Mouse (Mus musculus): Measurements from ENCODE around the gene Cox5b. TPM values are rescaled to one million over a fixed set of nuclear protein-coding genes. Genes with fewer than 3 reads are reported as not detected.
"Not testable (repeated sequence)": the region's sequence is repeated elsewhere in the genome, so short reads cannot be mapped to it uniquely, and the experiment has no call there.

Cox5b gene
- polyA plus RNA-seq, 1 experiment from 2014 or later = 800 TPM

DNA sequence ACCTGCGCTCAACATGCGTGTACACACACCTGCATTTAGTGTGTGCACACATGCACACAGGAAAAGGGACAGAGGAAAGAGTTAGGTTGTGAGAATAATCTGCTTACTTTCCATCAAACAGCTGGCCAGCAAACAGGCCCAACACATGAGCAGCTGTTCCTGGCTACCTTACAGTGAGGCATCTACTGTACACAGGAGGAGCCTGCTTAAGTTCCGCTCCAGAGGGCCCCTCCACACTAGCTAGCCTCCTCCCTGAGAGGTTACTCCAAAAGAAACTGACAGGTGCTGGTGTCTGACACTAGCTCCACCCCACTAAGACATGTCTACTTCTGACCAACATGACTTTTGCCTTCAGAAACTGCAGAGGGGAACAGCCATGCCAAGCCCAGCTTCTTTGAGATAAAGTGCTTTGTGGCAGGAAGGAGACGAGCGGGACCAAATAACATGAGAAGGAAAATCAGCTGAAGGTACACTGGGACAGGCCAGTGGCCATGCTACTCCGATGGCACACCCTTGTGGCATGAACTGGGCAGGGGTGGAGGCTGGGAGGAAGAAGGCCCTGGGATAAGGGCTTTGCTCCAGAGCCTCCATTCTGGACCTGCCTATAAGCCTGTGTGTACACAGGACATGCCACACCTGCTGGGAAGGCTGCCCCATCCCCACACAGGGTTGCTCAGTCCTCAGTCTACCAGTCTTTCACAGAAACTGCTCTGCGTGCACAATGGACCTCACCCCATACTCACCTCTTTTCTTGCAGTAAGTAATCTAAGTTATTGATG lies 32.4 kb upstream of the Cox5b start:
- DNase-seq (ENCODE audit: low spot score) (no peak), ATAC-seq (replicated peaks; ENCODE audit: low FRiP score, low TSS enrichment, low read depth) (0 out of 2 replicates have a peak, but pooled peaks have one; percentile 40)
- no peaks in the 10 kb centered on the region for H3K4me1 ChIP-seq (replicated peaks; ENCODE audit: control insufficient read depth, insufficient read depth, low read length)
- H3K27ac ChIP-seq (ENCODE audit: low read depth) = no peak overlapping the region
- no peaks in the 10 kb centered on the region for H3K36me3 ChIP-seq (ENCODE audit: control insufficient read depth, insufficient read depth, low read length)
- WGBS = 70% methylated on average over 7 of the region's 7 CpGs
- no peak overlapping the region for H3K9ac ChIP-seq (ENCODE audit: low read length)
- H3K4me3 ChIP-seq (ENCODE audit: low read depth, low read length) = no peak overlapping the region
- H3K4me2 ChIP-seq (ENCODE audit: low read length) = no peak overlapping the region
- H3K27me3 ChIP-seq (replicated peaks; ENCODE audit: control insufficient read depth, insufficient read depth, low read length) = no peaks in the 10 kb centered on the region
- H3K9me3 ChIP-seq (ENCODE audit: control insufficient read depth, low read length) = no peaks in the 10 kb centered on the region

GRCm38 (mm10) chr1:36664457-36664856 lies 26.8 kb upstream of the Cox5b start:
- no peaks in the 10 kb centered on the region for H3K27me3 ChIP-seq (replicated peaks; ENCODE audit: control insufficient read depth, insufficient read depth, low read length)
- ATAC-seq (replicated peaks; ENCODE audit: low FRiP score, low TSS enrichment, low read depth) (no peak), DNase-seq (ENCODE audit: low spot score) (no peak)
- no peak overlapping the region for H3K27ac ChIP-seq (ENCODE audit: low read depth)
- H3K4me1 ChIP-seq (replicated peaks; ENCODE audit: control insufficient read depth, insufficient read depth, low read length) = no peaks in the 10 kb centered on the region; the same call in 1 of the 2 replicates
- H3K4me2 ChIP-seq (ENCODE audit: low read length) = no peak overlapping the region
- WGBS = 60% methylated on average over 4 of the region's 4 CpGs
- H3K9ac ChIP-seq (ENCODE audit: low read length) = no peak overlapping the region
- H3K9me3 ChIP-seq (ENCODE audit: control insufficient read depth, low read length) = no peaks in the 10 kb centered on the region
- H3K4me3 ChIP-seq (ENCODE audit: low read depth, low read length) = no peak overlapping the region
- H3K36me3 ChIP-seq (ENCODE audit: control insufficient read depth, insufficient read depth, low read length) = no peaks in the 10 kb centered on the region

DNA sequence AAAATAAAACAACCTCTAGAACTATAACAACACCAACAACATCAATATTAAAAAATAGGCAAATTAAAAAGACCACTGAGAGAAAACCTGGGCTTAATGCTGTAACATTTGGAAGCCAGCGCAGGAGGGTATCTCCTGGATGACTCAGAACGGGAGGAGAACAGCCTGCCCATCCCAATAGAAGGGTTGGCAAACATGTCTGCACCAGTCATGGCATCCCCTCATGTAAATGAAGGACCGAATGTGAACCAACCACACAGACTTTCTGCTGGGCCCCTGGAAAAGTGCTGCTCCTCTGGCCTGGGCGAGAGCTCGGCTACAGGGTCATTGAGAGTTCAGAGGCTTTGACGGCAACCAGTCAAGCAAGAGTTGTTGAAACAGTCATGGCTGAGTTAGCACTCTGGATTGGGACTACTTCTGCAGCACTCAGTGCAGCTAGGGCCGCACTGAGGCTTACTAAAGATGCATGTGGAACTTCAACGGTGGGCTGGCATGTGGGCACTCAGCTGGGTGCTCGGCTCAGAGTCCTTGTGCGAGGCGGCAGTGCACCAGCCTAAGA lies 26.0 kb upstream of the Cox5b start:
- DNase-seq (ENCODE audit: low spot score) (no peak), ATAC-seq (replicated peaks; ENCODE audit: low FRiP score, low TSS enrichment, low read depth) (no peak)
- no peaks in the 10 kb centered on the region; the same call in 1 of the 2 replicates for H3K4me1 ChIP-seq (replicated peaks; ENCODE audit: control insufficient read depth, insufficient read depth, low read length)
- H3K36me3 ChIP-seq (ENCODE audit: control insufficient read depth, insufficient read depth, low read length) = no peaks in the 10 kb centered on the region
- H3K27me3 ChIP-seq (replicated peaks; ENCODE audit: control insufficient read depth, insufficient read depth, low read length) = no peaks in the 10 kb centered on the region
- H3K27ac ChIP-seq (ENCODE audit: low read depth) = no peak overlapping the region
- H3K4me2 ChIP-seq (ENCODE audit: low read length) = no peak overlapping the region
- H3K9me3 ChIP-seq (ENCODE audit: control insufficient read depth, low read length) = no peaks in the 10 kb centered on the region
- H3K9ac ChIP-seq (ENCODE audit: low read length) = no peak overlapping the region
- WGBS = 69% methylated on average over 11 of the region's 11 CpGs
- no peak overlapping the region for H3K4me3 ChIP-seq (ENCODE audit: low read depth, low read length)

DNA sequence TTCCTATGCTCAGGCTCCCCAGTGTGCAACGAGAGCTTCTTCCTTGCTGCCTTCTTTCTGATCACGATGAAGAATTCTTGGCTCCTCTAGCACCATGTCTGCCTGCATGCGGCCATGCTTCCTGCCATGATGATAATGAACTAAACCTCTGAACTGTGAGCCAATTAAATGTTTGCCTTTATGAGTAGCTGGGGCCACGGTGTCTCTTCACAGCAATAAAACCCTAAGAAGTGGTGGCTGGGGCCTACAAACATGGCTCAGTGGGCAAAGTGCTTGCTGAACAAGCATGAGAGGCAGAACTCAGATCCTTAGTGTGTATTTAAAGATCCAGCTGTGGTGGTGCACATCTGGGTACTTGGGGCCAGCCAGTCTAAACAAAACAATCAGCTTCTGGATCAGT lies 25.3 kb upstream of the Cox5b start:
- Histone ChIP-seq H3K36me3 (ENCODE audit: control insufficient read depth, insufficient read depth, low read length) (no peaks in the 10 kb centered on the region), H3K4me2 (ENCODE audit: low read length) (no peak overlapping the region), H3K9me3 (ENCODE audit: control insufficient read depth, low read length) (no peaks in the 10 kb centered on the region), H3K27me3 (replicated peaks; ENCODE audit: control insufficient read depth, insufficient read depth, low read length) (no peaks in the 10 kb centered on the region), H3K4me1 (replicated peaks; ENCODE audit: control insufficient read depth, insufficient read depth, low read length) (no peaks in the 10 kb centered on the region; the same call in 1 of the 2 replicates), H3K9ac (ENCODE audit: low read length) (no peak overlapping the region), H3K4me3 (ENCODE audit: low read depth, low read length) (no peak overlapping the region), H3K27ac (ENCODE audit: low read depth) (no peak overlapping the region)
- DNase-seq (ENCODE audit: low spot score) = no peak
- WGBS = 67% methylated on average over 4 of the region's 4 CpGs
- ATAC-seq (replicated peaks; ENCODE audit: low FRiP score, low TSS enrichment, low read depth) = no peak

GRCm38 (mm10) chr1:36668007-36668406 lies 23.2 kb upstream of the Cox5b start:
- WGBS = 64% methylated on average over 3 of the region's 4 CpGs
- not testable (repeated sequence) for H3K9ac ChIP-seq (ENCODE audit: low read length); H3K4me1 ChIP-seq (replicated peaks; ENCODE audit: control insufficient read depth, insufficient read depth, low read length); H3K9me3 ChIP-seq (ENCODE audit: control insufficient read depth, low read length); H3K4me3 ChIP-seq (ENCODE audit: low read depth, low read length); H3K27ac ChIP-seq (ENCODE audit: low read depth); H3K36me3 ChIP-seq (ENCODE audit: control insufficient read depth, insufficient read depth, low read length); H3K27me3 ChIP-seq (replicated peaks; ENCODE audit: control insufficient read depth, insufficient read depth, low read length); H3K4me2 ChIP-seq (ENCODE audit: low read length); DNase-seq (ENCODE audit: low spot score); ATAC-seq (replicated peaks; ENCODE audit: low FRiP score, low TSS enrichment, low read depth)

GRCm38 (mm10) chr1:36670256-36670655 lies 21.0 kb upstream of the Cox5b start:
- H3K9ac ChIP-seq (ENCODE audit: low read length) = no peak overlapping the region
- no peaks in the 10 kb centered on the region for H3K27me3 ChIP-seq (replicated peaks; ENCODE audit: control insufficient read depth, insufficient read depth, low read length)
- DNase-seq (ENCODE audit: low spot score) = no peak
- no peak overlapping the region for H3K4me2 ChIP-seq (ENCODE audit: low read length)
- no peaks in the 10 kb centered on the region for H3K36me3 ChIP-seq (ENCODE audit: control insufficient read depth, insufficient read depth, low read length)
- H3K27ac ChIP-seq (ENCODE audit: low read depth) = no peak overlapping the region
- 57% methylated on average over 4 of the region's 4 CpGs for WGBS
- no peaks in the 10 kb centered on the region for H3K9me3 ChIP-seq (ENCODE audit: control insufficient read depth, low read length)
- ATAC-seq (replicated peaks; ENCODE audit: low FRiP score, low TSS enrichment, low read depth) = no peak
- H3K4me3 ChIP-seq (ENCODE audit: low read depth, low read length) = no peak overlapping the region
- peaks cover 3% of the 10 kb centered on the region; the same call in 1 of the 2 replicates for H3K4me1 ChIP-seq (replicated peaks; ENCODE audit: control insufficient read depth, insufficient read depth, low read length)

- Histone ChIP-seq H3K9me3 (ENCODE audit: control insufficient read depth, low read length) (no peaks in the 10 kb centered on the region), H3K36me3 (ENCODE audit: control insufficient read depth, insufficient read depth, low read length) (no peaks in the 10 kb centered on the region), H3K4me3 (ENCODE audit: low read depth, low read length) (no peak overlapping the region), H3K27me3 (replicated peaks; ENCODE audit: control insufficient read depth, insufficient read depth, low read length) (no peaks in the 10 kb centered on the region), H3K4me1 (replicated peaks; ENCODE audit: control insufficient read depth, insufficient read depth, low read length) (0 out of 2 replicates have a peak, but pooled peaks cover 3% of the 10 kb centered on the region), H3K27ac (ENCODE audit: low read depth) (no peak overlapping the region), H3K9ac (ENCODE audit: low read length) (no peak overlapping the region), H3K4me2 (ENCODE audit: low read length) (no peak overlapping the region)
- no peak for ATAC-seq (replicated peaks; ENCODE audit: low FRiP score, low TSS enrichment, low read depth)
- no peak for DNase-seq (ENCODE audit: low spot score)
- 92% methylated on average over 10 of the region's 10 CpGs for WGBS
These were observed 20.0 kb upstream of the Cox5b start for GRCm38 (mm10) chr1:36671260-36671659.

DNA sequence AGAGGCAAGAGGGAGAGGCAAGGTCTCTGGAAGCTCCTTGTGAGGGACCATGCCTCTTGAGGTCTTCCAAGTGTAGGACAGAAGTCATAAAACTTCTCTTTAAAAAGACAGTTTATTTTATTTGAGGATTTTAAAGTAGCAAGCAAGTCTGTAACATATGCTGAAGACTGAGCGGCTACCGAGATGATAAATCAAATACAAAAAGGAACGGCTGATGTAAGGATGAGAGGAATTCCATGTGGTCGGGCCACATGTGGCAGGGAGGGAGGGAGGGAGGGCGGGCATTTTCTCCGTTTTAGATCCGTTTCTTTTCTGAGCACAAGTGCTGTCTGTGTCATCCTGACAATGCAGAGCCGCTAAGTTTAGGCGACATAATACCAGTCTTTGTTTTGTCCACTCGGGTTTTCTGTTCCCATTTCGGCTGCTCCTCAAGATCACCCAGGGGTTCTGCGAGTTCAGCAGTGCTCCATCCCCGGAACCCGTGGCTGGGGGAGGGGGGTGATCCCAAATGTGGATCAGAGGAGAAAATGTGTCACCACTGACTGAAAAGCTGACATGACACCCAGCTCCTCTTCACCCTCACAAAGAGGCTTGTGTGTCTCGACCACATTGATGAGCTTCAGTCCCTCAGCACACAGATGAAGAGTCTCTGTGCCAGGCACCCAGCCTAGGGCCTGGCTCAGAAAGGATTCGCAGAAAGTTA lies 18.4 kb upstream of the Cox5b start:
- Histone ChIP-seq H3K4me3 (ENCODE audit: low read depth, low read length) (no peak overlapping the region), H3K4me1 (replicated peaks; ENCODE audit: control insufficient read depth, insufficient read depth, low read length) (0 out of 2 replicates have a peak, but pooled peaks cover 3% of the 10 kb centered on the region), H3K27me3 (replicated peaks; ENCODE audit: control insufficient read depth, insufficient read depth, low read length) (no peaks in the 10 kb centered on the region), H3K4me2 (ENCODE audit: low read length) (no peak overlapping the region), H3K27ac (ENCODE audit: low read depth) (no peak overlapping the region), H3K9me3 (ENCODE audit: control insufficient read depth, low read length) (no peaks in the 10 kb centered on the region), H3K9ac (ENCODE audit: low read length) (no peak overlapping the region), H3K36me3 (ENCODE audit: control insufficient read depth, insufficient read depth, low read length) (no peaks in the 10 kb centered on the region)
- DNase-seq (ENCODE audit: low spot score) = no peak
- ATAC-seq (replicated peaks; ENCODE audit: low FRiP score, low TSS enrichment, low read depth) = peak; percentile 62; the same call in 1 of the 2 replicates
- WGBS = 40% methylated on average over 16 of the region's 16 CpGs

Measured in intestine, embryonic 14.5 days (tissue).